Mouse (Mus musculus) liver, embryonic 15.5 days (tissue): ENCODE data around the gene Myo18a. TPM values are rescaled to one million over a fixed set of nuclear protein-coding genes. Genes with fewer than 3 reads are reported as not detected.

ENCODE experiments used
- ATAC-seq: fragments of 200-750 bp; cut with Nextera tagmentation; 2 replicates; pipeline ENCODE4 v1.8.0; 2017; ENCODE audit warnings: moderate number of reproducible peaks, mild to moderate bottlenecking, moderate library complexity; ENCODE audit not compliant: insufficient read depth
- H3K27ac ChIP-seq: fragments of 300-500 bp; sonication (generic); replicated peaks from 2 replicates; pipeline ENCODE4 v1.5.1; 2015; ENCODE audit warnings: mild to moderate bottlenecking, inconsistent platforms
- H3K27me3 ChIP-seq: fragments of 300-500 bp; sonication (generic); 2 replicates; pipeline ENCODE4 v1.6.1; 2015; ENCODE audit warnings: mild to moderate bottlenecking, inconsistent platforms
- H3K36me3 ChIP-seq: fragments of 300-500 bp; sonication (generic); replicated peaks from 2 replicates; pipeline ENCODE4 v1.6.1; 2015; ENCODE audit warnings: moderate library complexity, mild to moderate bottlenecking, inconsistent platforms
- H3K4me1 ChIP-seq: fragments of 300-500 bp; sonication (generic); replicated peaks from 2 replicates; pipeline ENCODE4 v1.6.1; 2015; ENCODE audit warnings: inconsistent platforms
- H3K4me2 ChIP-seq: fragments of 300-500 bp; sonication (generic); 2 replicates; pipeline ENCODE4 v1.6.1; 2015; ENCODE audit warnings: moderate library complexity, mild to moderate bottlenecking, inconsistent platforms
- H3K4me3 ChIP-seq: fragments of 300-500 bp; sonication (generic); replicated peaks from 2 replicates; pipeline ENCODE4 v1.5.1; 2015; ENCODE audit warnings: mild to moderate bottlenecking, inconsistent platforms
- H3K9ac ChIP-seq: fragments of 300-500 bp; sonication (generic); 2 replicates; pipeline ENCODE4 v1.6.1; 2015; ENCODE audit warnings: moderate library complexity, mild to moderate bottlenecking, inconsistent platforms
- H3K9me3 ChIP-seq: fragments of 300-500 bp; sonication (generic); replicated peaks from 2 replicates; pipeline ENCODE4 v1.6.1; 2016; ENCODE audit warnings: inconsistent platforms
- WGBS: fragments of 180-500 bp; shearing (Covaris S2); methylation state at CpG from one replicate; pipeline ENCODE4 v1.1.7; 2015; ENCODE audit warnings: mixed read lengths; ENCODE audit not compliant: insufficient replicate concordance; 5-methylcytosine and 5-hydroxymethylcytosine counted together
- polyA plus RNA-seq: library from polyadenylated mRNA; unstranded; fragments of >200 nt; fragmentation: Nextera tagmentation; extraction: Ambion mirVana; gene quantifications from 2 replicates; pipeline ENCODE4 v1.2.1, GENCODE M21; 2015

Myo18a gene
- polyA plus RNA-seq, 1 experiment from 2014 or later: 15.7 TPM

DNA sequence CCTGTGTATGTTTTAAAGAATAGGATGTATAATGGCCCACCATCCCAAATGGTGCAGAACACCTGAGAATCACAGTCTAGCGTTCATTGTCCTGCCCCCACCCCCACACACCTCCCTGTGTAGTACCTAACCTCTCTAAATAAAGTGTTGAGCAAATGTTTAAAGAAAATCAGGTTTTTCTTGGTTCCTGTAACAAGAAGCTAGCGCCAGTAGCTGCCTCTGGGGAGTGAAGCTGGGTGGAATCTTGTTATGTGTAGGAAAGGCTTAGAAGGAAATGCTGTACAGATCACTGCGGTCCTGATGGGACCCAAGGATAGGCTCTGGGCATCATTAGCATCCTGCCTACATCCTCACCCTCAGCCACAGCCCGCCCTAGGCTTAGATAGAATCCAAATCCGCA, 138.3 kb downstream of the Myo18a start:
- no peak overlapping the region for H3K27ac ChIP-seq
- WGBS: 40% methylated on average over 5 of the region's 5 CpGs
- ATAC-seq: no peak

DNA sequence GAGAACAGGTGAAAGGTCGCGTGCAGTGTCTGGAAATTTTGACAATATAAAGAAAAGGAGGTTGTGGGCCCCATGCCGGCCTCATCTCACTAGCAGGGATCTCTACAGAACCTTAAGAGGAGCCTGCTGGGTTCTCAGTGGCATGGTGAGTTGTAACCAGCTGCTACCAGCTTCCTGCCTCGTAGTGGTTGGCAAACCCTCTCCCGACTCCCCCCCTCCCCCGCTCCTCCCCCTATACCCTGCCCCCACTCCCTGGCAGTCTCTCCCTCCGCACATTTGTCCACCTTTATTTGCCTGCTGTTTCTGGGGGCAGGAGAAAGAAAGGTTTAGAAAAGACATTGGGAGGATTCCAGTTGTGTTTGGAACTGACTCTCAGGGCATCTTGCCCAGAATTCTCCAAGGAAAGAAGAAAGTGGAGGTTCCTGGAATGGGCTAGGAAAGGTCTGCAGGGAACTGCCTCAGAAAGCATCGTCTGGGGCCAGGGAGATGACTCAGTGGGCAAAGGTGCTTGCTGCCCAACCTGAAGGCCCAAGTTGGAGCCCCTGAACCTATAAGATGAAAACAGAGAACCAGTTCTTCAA, 138.8 kb downstream of the Myo18a start:
- peaks cover 50% of the 10 kb centered on the region for H3K27me3 ChIP-seq
- no peak overlapping the region for H3K27ac ChIP-seq
- no peaks in the 10 kb centered on the region for H3K9me3 ChIP-seq

More for the DNA sequence above, 138.3 kb downstream of the Myo18a start:
- Histone ChIP-seq H3K27me3 (peaks cover 50% of the 10 kb centered on the region), H3K4me3 (no peak overlapping the region), H3K4me1 (no peaks in the 10 kb centered on the region), H3K36me3 (no peaks in the 10 kb centered on the region), H3K9ac (no peak overlapping the region), H3K9me3 (no peaks in the 10 kb centered on the region), H3K4me2 (no peak overlapping the region)

DNA sequence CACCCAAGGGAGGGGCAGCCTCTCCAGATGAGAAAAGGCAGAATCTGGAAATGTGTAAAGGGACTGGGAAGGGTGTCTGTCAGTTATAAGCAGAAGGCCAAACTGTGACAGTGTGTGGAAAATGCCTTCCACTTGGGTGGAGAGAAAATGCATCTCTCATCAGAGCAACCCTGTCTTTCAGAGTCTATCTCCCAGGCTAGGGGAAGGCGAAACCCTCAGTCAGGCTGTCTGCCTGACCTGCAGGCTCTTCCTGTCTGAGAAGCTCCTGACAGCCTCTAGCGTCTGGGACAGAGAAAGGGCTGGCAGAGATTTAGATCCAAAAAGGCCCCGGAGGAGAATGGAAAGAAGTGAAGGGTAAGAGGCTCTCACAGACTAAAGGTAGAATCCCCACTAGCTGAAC, 140.7 kb downstream of the Myo18a start:
- no peaks in the 10 kb centered on the region for H3K9me3 ChIP-seq
- no peaks in the 10 kb centered on the region for H3K36me3 ChIP-seq
- H3K27me3 ChIP-seq: peaks cover 47% of the 10 kb centered on the region
- H3K4me3 ChIP-seq: no peak overlapping the region
- WGBS: 30% methylated on average over 3 of the region's 3 CpGs
- ATAC-seq: no peak
- H3K4me2 ChIP-seq: no peak overlapping the region
- H3K4me1 ChIP-seq: no peaks in the 10 kb centered on the region
- H3K9ac ChIP-seq: no peak overlapping the region
- no peak overlapping the region for H3K27ac ChIP-seq

More for the DNA sequence above, 138.8 kb downstream of the Myo18a start:
- H3K36me3 ChIP-seq: no peaks in the 10 kb centered on the region
- H3K9ac ChIP-seq: no peak overlapping the region
- WGBS: 34% methylated on average over 8 of the region's 8 CpGs
- H3K4me1 ChIP-seq: no peaks in the 10 kb centered on the region
- H3K4me2 ChIP-seq: no peak overlapping the region
- H3K4me3 ChIP-seq: no peak overlapping the region
- ATAC-seq: no peak

DNA sequence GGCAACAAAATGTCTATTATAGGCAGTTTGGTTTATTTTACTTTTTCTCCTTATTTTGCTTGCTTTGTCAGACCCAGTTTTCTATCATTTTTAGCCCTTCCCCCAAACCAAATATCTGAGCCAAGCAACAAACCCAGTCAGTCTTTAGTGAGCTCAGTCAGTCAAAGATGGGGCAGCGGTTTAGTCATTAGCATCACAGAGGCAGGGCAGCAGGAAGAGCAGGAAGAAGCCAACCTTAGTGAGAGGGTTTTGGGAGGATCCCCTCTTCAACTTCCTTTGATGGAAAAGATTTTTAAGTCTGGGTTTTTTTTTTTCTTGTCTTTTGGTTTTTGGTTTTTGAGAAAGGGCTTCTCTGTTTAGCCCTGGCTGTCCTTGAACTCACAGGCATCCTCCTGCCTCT, 141.7 kb downstream of the Myo18a start:
- ATAC-seq: no peak

DNA sequence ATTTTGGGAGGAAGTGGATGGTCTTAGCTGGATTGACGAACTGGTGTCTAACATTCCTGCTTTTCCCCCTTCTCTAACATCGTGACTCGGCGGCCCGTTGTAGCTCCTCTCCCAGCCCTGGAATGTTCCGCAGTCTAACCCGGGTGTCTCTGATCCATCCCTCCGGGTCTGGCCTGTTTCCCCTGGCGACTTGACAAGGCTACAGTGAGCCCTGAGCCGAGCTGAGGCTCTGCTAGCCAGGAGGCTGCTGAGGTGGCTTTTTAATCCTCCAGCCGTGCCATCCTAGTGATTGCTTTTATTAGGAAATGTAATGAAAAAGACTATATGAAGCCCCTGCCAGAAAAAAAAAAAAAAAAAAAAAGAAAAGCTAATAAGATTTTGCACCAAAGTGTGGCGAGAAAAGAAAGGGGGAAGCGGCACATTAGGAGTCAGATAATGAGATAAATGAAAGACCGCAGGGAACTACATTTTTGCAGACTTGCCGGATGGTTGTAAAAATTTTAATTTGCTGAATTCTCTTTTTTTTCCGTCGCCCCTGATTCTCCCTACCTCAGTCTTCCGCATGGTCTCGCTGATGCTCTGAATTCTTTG, 143.1 kb downstream of the Myo18a start:
- ATAC-seq: no peak
- no peak overlapping the region for H3K9ac ChIP-seq
- H3K4me3 ChIP-seq: no peak overlapping the region
- H3K9me3 ChIP-seq: no peaks in the 10 kb centered on the region
- 41% methylated on average over 19 of the region's 19 CpGs for WGBS
- no peak overlapping the region for H3K4me2 ChIP-seq
- H3K4me1 ChIP-seq: no peaks in the 10 kb centered on the region
- H3K27me3 ChIP-seq: peaks cover 65% of the 10 kb centered on the region
- no peak overlapping the region for H3K27ac ChIP-seq
- no peaks in the 10 kb centered on the region for H3K36me3 ChIP-seq

More for the DNA sequence above, 141.7 kb downstream of the Myo18a start:
- Histone ChIP-seq H3K27me3 (peaks cover 52% of the 10 kb centered on the region), H3K9ac (no peak overlapping the region), H3K4me3 (no peak overlapping the region), H3K27ac (no peak overlapping the region), H3K9me3 (no peaks in the 10 kb centered on the region), H3K4me1 (no peaks in the 10 kb centered on the region), H3K36me3 (no peaks in the 10 kb centered on the region), H3K4me2 (no peak overlapping the region)
- WGBS: 49% methylated on average over 1 of the region's 1 CpGs

DNA sequence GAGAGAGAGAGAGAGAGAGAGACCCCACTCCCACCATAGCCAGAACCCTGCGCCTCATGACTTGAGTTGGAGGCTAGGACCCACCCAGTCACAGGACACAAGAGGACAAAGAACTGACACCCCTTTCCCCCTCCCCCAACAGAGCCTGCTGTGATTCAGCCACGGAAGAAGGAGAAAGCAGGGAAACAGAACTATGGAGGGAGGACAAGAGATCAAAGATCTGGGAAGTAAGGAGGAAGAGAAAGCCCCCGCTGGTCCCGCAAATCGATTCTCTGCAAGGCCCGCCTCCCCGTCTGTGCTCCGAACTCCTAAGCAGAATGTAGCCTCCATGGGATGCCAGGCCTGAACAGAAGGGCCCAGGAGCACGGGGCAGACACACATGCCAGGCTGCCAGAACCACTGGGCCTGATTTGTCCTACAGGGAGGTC, 143.7 kb downstream of the Myo18a start:
- no peaks in the 10 kb centered on the region for H3K9me3 ChIP-seq
- no peaks in the 10 kb centered on the region for H3K36me3 ChIP-seq
- ATAC-seq: no peak
- no peaks in the 10 kb centered on the region for H3K4me1 ChIP-seq
- 19% methylated on average over 9 of the region's 9 CpGs for WGBS
- H3K27me3 ChIP-seq: peaks cover 66% of the 10 kb centered on the region
- no peak overlapping the region for H3K4me3 ChIP-seq
- H3K4me2 ChIP-seq: peak overlapping the region; percentile 13; the same call in 1 of the 2 replicates
- no peak overlapping the region for H3K27ac ChIP-seq
- no peak overlapping the region for H3K9ac ChIP-seq

DNA sequence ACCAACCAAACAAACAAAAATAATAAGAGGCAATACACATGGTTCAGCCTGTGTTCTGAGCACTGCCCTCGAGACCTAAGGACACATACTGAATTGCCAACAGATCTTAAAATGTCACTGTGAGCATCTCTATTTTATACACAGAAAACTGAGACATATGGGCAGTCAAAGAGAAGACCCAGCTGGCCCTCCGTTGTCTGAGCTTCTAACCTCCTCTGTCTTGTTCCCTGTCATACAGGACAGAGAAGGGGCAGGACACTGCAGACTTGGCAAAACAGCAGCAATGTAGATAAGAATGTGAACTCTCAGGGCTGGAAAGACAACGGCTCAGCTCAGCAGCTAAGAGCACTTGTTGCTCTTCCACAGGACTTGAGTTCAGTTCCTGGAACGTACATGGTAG, 145.4 kb downstream of the Myo18a start:
- H3K4me1 ChIP-seq: no peaks in the 10 kb centered on the region
- H3K36me3 ChIP-seq: no peaks in the 10 kb centered on the region
- H3K27me3 ChIP-seq: peaks cover 76% of the 10 kb centered on the region
- H3K9me3 ChIP-seq: no peaks in the 10 kb centered on the region
- WGBS: 33% methylated on average over 4 of the region's 4 CpGs
- no peak overlapping the region for H3K9ac ChIP-seq
- no peak overlapping the region for H3K27ac ChIP-seq
- no peak for ATAC-seq
- no peak overlapping the region for H3K4me2 ChIP-seq
- H3K4me3 ChIP-seq: no peak overlapping the region

DNA sequence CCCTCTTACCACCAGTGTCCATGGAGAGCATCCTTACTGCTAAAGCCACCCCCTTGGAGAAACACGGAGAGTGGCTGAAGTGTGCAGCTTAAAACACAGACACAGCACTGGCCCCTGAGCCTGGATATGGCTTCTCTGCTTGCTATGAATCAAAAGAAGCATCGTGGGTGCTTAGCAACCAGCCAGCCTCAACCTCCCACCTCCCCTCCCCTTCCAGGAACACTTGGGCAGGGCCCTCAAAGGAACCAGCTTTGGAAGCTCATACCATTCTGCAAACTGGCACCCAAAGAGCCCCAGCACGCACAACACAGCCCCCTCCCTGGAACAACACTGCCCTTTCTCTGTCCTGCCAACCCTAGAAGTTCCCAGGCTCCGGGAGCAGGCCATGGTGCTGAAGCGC, 146.3 kb downstream of the Myo18a start:
- H3K9me3 ChIP-seq: no peaks in the 10 kb centered on the region
- H3K4me1 ChIP-seq: no peaks in the 10 kb centered on the region
- no peak for ATAC-seq
- WGBS: 25% methylated on average over 5 of the region's 5 CpGs
- H3K36me3 ChIP-seq: no peaks in the 10 kb centered on the region
- H3K4me3 ChIP-seq: no peak overlapping the region
- peaks cover 79% of the 10 kb centered on the region for H3K27me3 ChIP-seq
- no peak overlapping the region for H3K4me2 ChIP-seq
- no peak overlapping the region for H3K9ac ChIP-seq
- no peak overlapping the region for H3K27ac ChIP-seq

DNA sequence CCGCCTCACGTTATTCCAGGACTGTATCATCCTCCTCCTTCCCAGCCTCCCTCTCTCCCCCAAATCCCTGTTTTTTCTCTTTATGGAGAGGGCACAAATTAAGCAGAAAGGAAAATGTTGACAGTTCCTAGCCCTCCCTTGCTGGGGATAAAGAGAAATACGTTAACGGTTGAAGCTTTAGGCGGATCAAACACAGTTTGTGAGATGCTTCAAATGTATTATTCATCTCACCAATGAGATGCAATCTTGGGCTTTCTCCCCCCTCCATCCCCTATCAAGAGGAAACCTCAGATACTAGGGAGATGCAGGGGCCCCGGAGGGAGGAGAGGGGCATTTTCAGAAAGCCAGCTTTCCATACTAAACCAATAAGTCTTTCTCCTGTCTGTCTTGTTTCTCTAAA, 146.7 kb downstream of the Myo18a start:
- WGBS: 21% methylated on average over 6 of the region's 6 CpGs
- no peaks in the 10 kb centered on the region for H3K9me3 ChIP-seq
- no peak overlapping the region for H3K27ac ChIP-seq
- H3K4me1 ChIP-seq: no peaks in the 10 kb centered on the region
- H3K27me3 ChIP-seq: peaks cover 81% of the 10 kb centered on the region
- no peak overlapping the region for H3K9ac ChIP-seq
- no peak overlapping the region for H3K4me2 ChIP-seq
- H3K4me3 ChIP-seq: no peak overlapping the region
- H3K36me3 ChIP-seq: no peaks in the 10 kb centered on the region
- ATAC-seq: no peak

DNA sequence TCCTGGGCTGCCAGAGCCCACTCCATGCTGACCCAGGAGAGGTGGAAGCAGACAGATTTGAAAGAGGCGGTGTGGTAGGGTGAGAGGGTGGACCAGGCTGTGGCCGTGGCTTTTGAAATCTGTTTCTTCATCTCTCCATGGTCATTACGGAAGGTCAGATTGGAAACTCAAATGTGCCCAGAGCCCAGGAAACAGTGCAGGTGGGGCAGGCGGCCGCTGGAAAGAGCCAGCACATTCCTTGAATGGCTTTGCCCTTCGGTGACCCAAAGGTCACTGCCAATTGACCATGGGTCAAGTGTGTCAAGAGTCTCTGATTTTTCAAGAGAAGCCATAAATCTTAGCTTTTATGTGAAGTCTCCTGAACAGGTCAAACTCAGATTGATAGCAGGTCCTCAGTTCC, 150.5 kb downstream of the Myo18a start:
- Histone ChIP-seq H3K4me3 (no peak overlapping the region), H3K27me3 (peaks cover 78% of the 10 kb centered on the region), H3K36me3 (no peaks in the 10 kb centered on the region), H3K27ac (no peak overlapping the region), H3K9me3 (no peaks in the 10 kb centered on the region), H3K4me2 (no peak overlapping the region), H3K9ac (no peak overlapping the region), H3K4me1 (no peaks in the 10 kb centered on the region)
- 58% methylated on average over 6 of the region's 6 CpGs for WGBS
- ATAC-seq: no peak

DNA sequence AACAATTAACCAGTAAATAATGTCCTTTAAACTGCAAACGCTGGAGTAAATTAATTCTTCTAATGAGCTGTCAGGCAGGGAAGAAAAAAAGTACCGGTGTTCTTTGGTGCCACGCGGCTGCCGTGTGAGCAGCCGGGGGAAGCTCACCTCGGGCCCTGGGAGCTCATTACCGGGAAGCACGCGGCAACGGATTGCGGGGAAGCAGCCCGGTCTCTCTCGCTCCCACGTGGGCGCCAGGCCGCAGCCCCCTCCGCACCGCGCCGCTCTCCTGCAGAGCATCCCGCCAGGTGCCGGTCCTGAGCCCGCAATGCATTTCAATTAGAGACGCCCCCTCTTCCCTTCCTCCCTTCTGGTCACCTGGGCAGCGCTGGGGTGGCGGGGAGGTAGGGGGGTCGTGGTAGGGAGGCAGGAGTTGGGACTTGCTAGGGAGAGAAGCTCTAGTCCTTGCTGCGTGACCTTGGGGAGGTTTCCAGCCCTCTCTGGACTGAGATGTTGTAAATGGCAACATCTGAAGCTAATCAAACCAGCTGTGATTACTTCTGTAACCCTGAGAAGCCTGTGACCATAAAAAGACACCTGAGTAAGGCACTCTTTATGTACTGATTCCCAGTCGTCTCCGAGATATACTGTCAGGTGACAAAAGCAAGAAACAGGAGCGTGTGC, 151.7 kb downstream of the Myo18a start:
- Histone ChIP-seq H3K27me3 (peaks cover 70% of the 10 kb centered on the region), H3K9ac (no peak overlapping the region), H3K27ac (no peak overlapping the region), H3K36me3 (no peaks in the 10 kb centered on the region), H3K9me3 (no peaks in the 10 kb centered on the region), H3K4me3 (no peak overlapping the region), H3K4me1 (no peaks in the 10 kb centered on the region), H3K4me2 (no peak overlapping the region)
- 6% methylated on average over 32 of the region's 32 CpGs for WGBS
- ATAC-seq: no peak
